Mouse (Mus musculus): ENCODE data around the gene Cacnb2. TPM values are rescaled to one million over a fixed set of nuclear protein-coding genes. Genes with fewer than 3 reads are reported as not detected.
"Not testable (repeated sequence)": the region's sequence is repeated elsewhere in the genome, so short reads cannot be mapped to it uniquely, and the experiment has no call there.

Cacnb2 gene
- polyA plus RNA-seq, 1 experiment from 2014 or later: 11.0 TPM

- WGBS: 84% methylated on average over 9 of the region's 9 CpGs
These were observed 116.3 kb downstream of the Cacnb2 start for GRCm38 (mm10) chr2:14719119-14719718.

GRCm38 (mm10) chr2:14725437-14725836, 122.5 kb downstream of the Cacnb2 start:
- Histone ChIP-seq H3K4me1 (replicated peaks) (no peaks in the 10 kb centered on the region), H3K4me3 (no peak overlapping the region), H3K27ac (ENCODE audit: poor library complexity, severe bottlenecking) (no peak overlapping the region), H3K27me3 (replicated peaks) (no peaks in the 10 kb centered on the region), H3K4me2 (no peak overlapping the region), H3K36me3 (peaks cover 12% of the 10 kb centered on the region; the same call in 1 of the 2 replicates), H3K9ac (no peak overlapping the region), H3K9me3 (replicated peaks) (no peaks in the 10 kb centered on the region)
- ATAC-seq (ENCODE audit: insufficient number of reproducible peaks, low FRiP score): no peak

More at GRCm38 (mm10) chr2:14719119-14719718, 116.3 kb downstream of the Cacnb2 start:
- no peak for ATAC-seq (ENCODE audit: insufficient number of reproducible peaks, low FRiP score)
- no peaks in the 10 kb centered on the region for H3K4me1 ChIP-seq (replicated peaks)
- H3K4me2 ChIP-seq: no peak overlapping the region
- H3K9ac ChIP-seq: no peak overlapping the region
- H3K4me3 ChIP-seq: no peak overlapping the region
- H3K27me3 ChIP-seq (replicated peaks): no peaks in the 10 kb centered on the region
- H3K27ac ChIP-seq (ENCODE audit: poor library complexity, severe bottlenecking): no peak overlapping the region
- no peaks in the 10 kb centered on the region for H3K9me3 ChIP-seq (replicated peaks)
- peaks cover 7% of the 10 kb centered on the region; the same call in 1 of the 2 replicates for H3K36me3 ChIP-seq

- H3K4me2 ChIP-seq; H3K4me3 ChIP-seq; H3K36me3 ChIP-seq; H3K4me1 ChIP-seq (replicated peaks); H3K9ac ChIP-seq; H3K9me3 ChIP-seq (replicated peaks); H3K27ac ChIP-seq (ENCODE audit: poor library complexity, severe bottlenecking); H3K27me3 ChIP-seq (replicated peaks); ATAC-seq (ENCODE audit: insufficient number of reproducible peaks, low FRiP score): not testable (repeated sequence)
- 92% methylated on average over 13 of the region's 13 CpGs for WGBS
These were observed 123.7 kb downstream of the Cacnb2 start for GRCm38 (mm10) chr2:14726601-14727000.

- H3K36me3 ChIP-seq: no peaks in the 10 kb centered on the region
- H3K4me3 ChIP-seq: no peak overlapping the region
- no peak overlapping the region for H3K27ac ChIP-seq (ENCODE audit: poor library complexity, severe bottlenecking)
- no peak overlapping the region for H3K4me2 ChIP-seq
- no peak for ATAC-seq (ENCODE audit: insufficient number of reproducible peaks, low FRiP score)
- peaks cover 19% of the 10 kb centered on the region for H3K4me1 ChIP-seq (replicated peaks)
- no peaks in the 10 kb centered on the region for H3K27me3 ChIP-seq (replicated peaks)
- WGBS: 47% methylated on average over 9 of the region's 9 CpGs
- H3K9me3 ChIP-seq (replicated peaks): no peaks in the 10 kb centered on the region
- no peak overlapping the region for H3K9ac ChIP-seq
These were observed 136.0 kb downstream of the Cacnb2 start for GRCm38 (mm10) chr2:14738927-14739326.

DNA sequence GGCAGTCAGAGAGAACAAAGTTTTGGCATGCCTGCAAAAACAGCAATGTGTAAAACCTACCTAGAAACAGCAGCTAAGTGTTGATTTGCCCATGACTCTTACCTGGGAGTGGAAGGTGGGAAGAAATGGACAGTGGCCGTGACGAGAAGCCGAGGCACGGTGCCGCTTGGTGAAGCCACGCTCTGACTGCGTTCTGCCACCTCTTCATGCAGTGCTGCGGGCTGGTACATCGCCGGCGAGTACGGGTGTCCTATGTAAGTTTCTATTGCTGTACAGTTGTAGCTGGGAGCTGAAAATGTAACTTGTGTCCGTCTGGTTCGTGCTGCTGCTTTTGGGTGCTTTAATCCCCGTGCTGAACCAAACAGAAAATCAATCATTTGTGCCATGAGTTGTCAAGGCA, 136.6 kb downstream of the Cacnb2 start:
- Histone ChIP-seq H3K4me1 (replicated peaks) (peaks cover 25% of the 10 kb centered on the region), H3K36me3 (no peaks in the 10 kb centered on the region), H3K9ac (no peak overlapping the region), H3K4me2 (no peak overlapping the region), H3K27me3 (replicated peaks) (no peaks in the 10 kb centered on the region), H3K4me3 (no peak overlapping the region), H3K9me3 (replicated peaks) (no peaks in the 10 kb centered on the region), H3K27ac (ENCODE audit: poor library complexity, severe bottlenecking) (no peak overlapping the region)
- 81% methylated on average over 15 of the region's 15 CpGs for WGBS
- ATAC-seq (ENCODE audit: insufficient number of reproducible peaks, low FRiP score): no peak

DNA sequence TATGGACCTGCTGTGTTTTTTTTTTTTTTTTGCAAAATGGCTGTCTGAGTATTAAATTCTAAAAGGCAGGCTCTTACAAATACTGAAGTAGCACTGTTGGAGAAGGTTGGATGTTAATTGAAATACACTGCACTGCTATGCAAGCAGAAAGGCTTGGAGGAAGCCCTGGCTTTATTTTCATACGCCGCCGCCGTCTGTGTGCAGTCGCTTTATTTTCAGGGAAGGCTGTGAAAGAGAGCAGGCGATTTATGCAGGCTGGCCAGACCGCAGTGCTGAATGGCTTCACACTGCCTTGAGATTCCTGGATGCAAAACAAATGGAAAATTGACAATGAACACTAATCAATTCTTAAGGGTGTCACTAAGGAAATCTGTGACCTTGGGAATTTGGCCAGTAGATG, 137.5 kb downstream of the Cacnb2 start:
- Histone ChIP-seq H3K4me2 (no peak overlapping the region), H3K4me1 (replicated peaks) (peaks cover 25% of the 10 kb centered on the region), H3K9ac (no peak overlapping the region), H3K36me3 (no peaks in the 10 kb centered on the region), H3K27ac (ENCODE audit: poor library complexity, severe bottlenecking) (no peak overlapping the region), H3K9me3 (replicated peaks) (no peaks in the 10 kb centered on the region), H3K4me3 (no peak overlapping the region), H3K27me3 (replicated peaks) (no peaks in the 10 kb centered on the region)
- ATAC-seq (ENCODE audit: insufficient number of reproducible peaks, low FRiP score): no peak
- 70% methylated on average over 7 of the region's 7 CpGs for WGBS

GRCm38 (mm10) chr2:14744761-14745160, 141.9 kb downstream of the Cacnb2 start:
- Histone ChIP-seq H3K9ac (no peak overlapping the region), H3K4me2 (no peak overlapping the region), H3K27me3 (replicated peaks) (no peaks in the 10 kb centered on the region), H3K4me3 (no peak overlapping the region), H3K9me3 (replicated peaks) (no peaks in the 10 kb centered on the region), H3K4me1 (replicated peaks) (peaks cover 9% of the 10 kb centered on the region), H3K36me3 (no peaks in the 10 kb centered on the region), H3K27ac (ENCODE audit: poor library complexity, severe bottlenecking) (no peak overlapping the region)
- WGBS: 82% methylated on average over 1 of the region's 1 CpGs
- ATAC-seq (ENCODE audit: insufficient number of reproducible peaks, low FRiP score): no peak

- peaks cover 18% of the 10 kb centered on the region for H3K4me1 ChIP-seq (replicated peaks)
- no peaks in the 10 kb centered on the region for H3K9me3 ChIP-seq (replicated peaks)
- WGBS: 39% methylated on average over 4 of the region's 4 CpGs
- no peak for ATAC-seq (ENCODE audit: insufficient number of reproducible peaks, low FRiP score)
- no peak overlapping the region for H3K9ac ChIP-seq
- no peak overlapping the region for H3K4me3 ChIP-seq
- H3K27me3 ChIP-seq (replicated peaks): no peaks in the 10 kb centered on the region
- no peak overlapping the region for H3K4me2 ChIP-seq
- no peak overlapping the region; the same call in 1 of the 2 replicates for H3K27ac ChIP-seq (ENCODE audit: poor library complexity, severe bottlenecking)
- no peaks in the 10 kb centered on the region for H3K36me3 ChIP-seq
These were observed 160.0 kb downstream of the Cacnb2 start for GRCm38 (mm10) chr2:14762846-14763245.

DNA sequence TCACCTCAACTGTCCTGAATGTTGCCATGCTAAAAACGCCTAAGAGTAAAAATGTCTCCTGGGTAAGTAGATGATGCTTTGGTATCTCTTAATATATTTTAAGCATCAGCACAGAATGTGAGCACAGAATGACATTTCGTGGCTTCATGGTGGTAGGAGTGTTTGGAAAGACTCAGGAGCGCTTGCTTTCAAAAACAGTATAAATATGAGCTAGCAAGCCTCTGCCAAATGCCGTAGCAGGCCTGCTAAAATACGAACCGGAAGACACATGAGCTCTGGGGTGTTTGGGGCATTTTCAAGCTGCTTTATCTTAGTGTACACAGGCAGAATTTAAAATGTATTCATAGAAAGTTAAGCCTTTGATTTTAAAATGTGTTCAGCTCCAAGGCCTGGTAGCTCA, 161.0 kb downstream of the Cacnb2 start:
- no peak for ATAC-seq (ENCODE audit: insufficient number of reproducible peaks, low FRiP score)
- Histone ChIP-seq H3K36me3 (no peaks in the 10 kb centered on the region), H3K4me1 (replicated peaks) (peaks cover 18% of the 10 kb centered on the region), H3K9ac (no peak overlapping the region), H3K27me3 (replicated peaks) (no peaks in the 10 kb centered on the region), H3K4me3 (no peak overlapping the region), H3K27ac (ENCODE audit: poor library complexity, severe bottlenecking) (no peak overlapping the region), H3K4me2 (no peak overlapping the region), H3K9me3 (replicated peaks) (no peaks in the 10 kb centered on the region)
- 80% methylated on average over 6 of the region's 6 CpGs for WGBS

- Histone ChIP-seq H3K27me3 (replicated peaks) (no peaks in the 10 kb centered on the region), H3K36me3 (no peaks in the 10 kb centered on the region), H3K27ac (ENCODE audit: poor library complexity, severe bottlenecking) (no peak overlapping the region), H3K4me2 (no peak overlapping the region), H3K9me3 (replicated peaks) (no peaks in the 10 kb centered on the region), H3K4me1 (replicated peaks) (0 out of 2 replicates have a peak, but pooled peaks cover 2% of the 10 kb centered on the region), H3K9ac (no peak overlapping the region), H3K4me3 (no peak overlapping the region)
- WGBS: 72% methylated on average over 1 of the region's 1 CpGs
- no peak for ATAC-seq (ENCODE audit: insufficient number of reproducible peaks, low FRiP score)
These were observed 166.6 kb downstream of the Cacnb2 start for GRCm38 (mm10) chr2:14769448-14769847.

- Histone ChIP-seq H3K4me3 (no peak overlapping the region), H3K9ac (no peak overlapping the region), H3K4me2 (no peak overlapping the region), H3K27me3 (replicated peaks) (no peaks in the 10 kb centered on the region), H3K36me3 (no peaks in the 10 kb centered on the region), H3K9me3 (replicated peaks) (no peaks in the 10 kb centered on the region), H3K27ac (ENCODE audit: poor library complexity, severe bottlenecking) (no peak overlapping the region), H3K4me1 (replicated peaks) (no peaks in the 10 kb centered on the region)
- 58% methylated on average over 4 of the region's 4 CpGs for WGBS
- ATAC-seq (ENCODE audit: insufficient number of reproducible peaks, low FRiP score): no peak
These were observed 167.7 kb downstream of the Cacnb2 start for GRCm38 (mm10) chr2:14770635-14771034.

DNA sequence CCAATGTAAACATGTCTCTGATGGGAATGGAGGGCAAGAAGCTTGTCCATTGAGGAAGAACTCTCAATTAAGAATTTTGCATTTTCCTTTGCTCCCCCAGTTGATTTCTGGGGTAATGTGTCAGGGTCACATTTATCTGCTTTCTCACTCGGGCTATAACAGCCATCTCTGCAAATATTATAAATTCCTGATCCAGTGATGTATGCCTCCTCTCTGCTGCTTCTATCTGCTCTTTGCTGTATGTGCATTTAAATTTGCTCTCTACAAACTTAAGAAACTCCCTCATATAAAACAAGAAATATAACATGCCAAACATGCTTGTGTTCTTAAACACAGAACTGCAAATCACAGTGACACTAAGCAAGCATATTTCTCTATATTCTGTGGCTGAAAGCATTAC, 171.5 kb downstream of the Cacnb2 start:
- Histone ChIP-seq H3K27ac (ENCODE audit: poor library complexity, severe bottlenecking) (no peak overlapping the region), H3K36me3 (no peaks in the 10 kb centered on the region), H3K9me3 (replicated peaks) (no peaks in the 10 kb centered on the region), H3K9ac (no peak overlapping the region), H3K4me1 (replicated peaks) (no peaks in the 10 kb centered on the region), H3K27me3 (replicated peaks) (no peaks in the 10 kb centered on the region), H3K4me2 (no peak overlapping the region), H3K4me3 (no peak overlapping the region)
- ATAC-seq (ENCODE audit: insufficient number of reproducible peaks, low FRiP score): no peak
- 55% methylated on average over 1 of the region's 1 CpGs for WGBS
